Mouse (Mus musculus) testis, adult 2 months (tissue): Measurements from ENCODE around the gene Zp1.

Experiments used
- CTCF ChIP-seq: fragments of 200-500 bp; IDR thresholded peaks from 2 replicates; pipeline ENCODE4 v1.5.1; 2012; ENCODE audit warnings: low read depth, mild to moderate bottlenecking, inconsistent platforms, low read length, moderate library complexity; ENCODE audit not compliant: control insufficient read depth, insufficient read depth, insufficient replicate concordance
- POLR2A ChIP-seq: fragments of 200-500 bp; IDR thresholded peaks from 2 replicates; pipeline ENCODE4 v1.6.1; 2012; ENCODE audit warnings: low read depth, mild to moderate bottlenecking, inconsistent platforms, low read length, moderate library complexity; ENCODE audit not compliant: control insufficient read depth

GRCm38 (mm10) chr19:10892201-10892600 is 28.2 kb downstream of the Zp1 start:
- TF ChIP-seq CTCF = no peak
- no peak for TF ChIP-seq POLR2A
